Mouse (Mus musculus) liver, adult 2 months (tissue): ENCODE data around the gene Calr3.

Experiments
- CTCF ChIP-seq: fragments of 200-500 bp; IDR thresholded peaks from 2 replicates; pipeline ENCODE4 v1.5.1; 2011; ENCODE audit warnings: low read depth, low read length, control low read depth
- POLR2A ChIP-seq: fragments of 200-500 bp; IDR thresholded peaks from 2 replicates; pipeline ENCODE4 v1.6.1; 2011; ENCODE audit warnings: low read length, control low read depth; ENCODE audit not compliant: insufficient read depth; ENCODE audit errors: extremely low read depth

DNA sequence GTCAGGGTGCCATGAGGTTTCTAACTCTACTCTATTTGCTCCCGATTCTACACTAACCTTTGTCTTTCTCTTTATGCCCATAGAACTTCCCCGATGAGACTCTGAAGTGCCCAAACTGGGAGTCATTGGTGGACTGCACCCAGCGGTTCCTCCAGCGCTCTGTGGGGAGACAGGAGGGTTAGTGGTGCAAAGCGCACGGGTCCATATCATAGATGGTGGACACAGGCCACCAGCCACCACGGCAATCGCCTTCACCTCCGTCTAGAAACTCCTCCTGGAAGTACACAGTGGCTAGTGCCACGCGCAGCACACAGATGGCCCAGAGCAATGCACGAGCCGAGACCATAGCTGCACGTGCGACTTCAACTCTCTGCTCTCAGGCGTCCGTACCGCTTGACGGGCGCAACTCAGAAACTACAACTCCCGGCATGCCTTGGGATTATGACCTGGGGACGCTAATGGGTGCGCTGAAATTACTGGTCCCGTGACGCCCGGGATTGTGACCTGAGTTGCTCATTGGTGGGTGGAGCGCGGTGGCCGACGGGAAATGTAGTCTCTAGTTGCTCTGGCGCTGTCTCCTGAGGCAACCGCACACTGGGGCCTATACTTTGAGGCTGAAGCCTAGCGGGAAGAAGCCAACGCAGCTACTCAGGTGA lies at the start of gene Calr3, which contains the start of gene 1700030K09Rik:
- no peak for TF ChIP-seq CTCF
- TF ChIP-seq POLR2A: 0 out of 2 replicates have a peak, but pooled peaks have one; percentile 4
